ENCODE assay signal across 9 mouse cellular contexts in the genomic region with DNA sequence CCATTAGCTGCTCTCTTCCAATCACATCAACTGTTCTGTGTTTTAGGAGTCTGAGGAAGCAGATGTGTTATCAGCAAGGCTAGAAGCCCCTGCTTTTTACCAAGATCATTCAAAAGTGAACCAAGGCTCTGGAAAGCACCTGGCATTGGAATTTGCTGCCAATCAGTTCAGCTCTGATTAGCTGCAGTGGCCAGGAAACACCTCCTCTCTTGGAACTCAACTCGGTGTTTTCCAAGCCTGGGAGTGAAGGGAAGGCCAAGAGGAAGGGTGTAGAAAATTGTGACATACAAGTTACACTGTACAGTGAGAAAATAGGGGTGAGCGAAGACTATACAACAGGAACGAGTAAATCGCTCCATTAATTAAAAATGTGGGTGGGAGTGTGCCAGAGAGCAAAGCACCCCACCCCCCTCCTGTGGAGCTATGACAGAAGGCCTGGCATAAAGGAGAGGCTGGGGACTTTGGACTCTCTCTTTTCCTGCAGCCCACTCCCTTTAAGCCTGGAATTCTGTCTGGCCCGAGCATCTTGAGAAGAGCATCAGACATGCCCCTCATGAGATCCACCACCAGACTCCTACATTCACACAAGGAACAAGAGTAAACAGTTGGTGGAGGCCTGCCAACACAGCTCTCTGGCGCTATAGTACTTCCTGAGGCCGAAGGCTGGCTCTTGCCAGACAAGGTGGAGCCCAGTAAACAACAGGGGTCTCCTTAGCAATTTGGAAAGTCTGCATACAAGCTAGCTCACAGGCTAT.
DNase-seq lines count a peak whose midpoint lies in the region; ATAC-seq and TF ChIP-seq lines count a peak whose summit lies in the region.
"Had no signal": no experiment of that assay in that cellular context is flagged by ENCODE, and none has a peak within 500 bp of the region (broad histone marks: within the 10 kb centered on the region; RNA-seq: fewer than 3 reads in every experiment).

No protein-coding gene starts in this region.

- no peak for TF ChIP-seq CTCF in thymus, adult 2 months (IDR thresholded peaks at IDR 0.05; ENCODE audit: borderline replicate concordance, control insufficient read depth, extremely low read depth, insufficient read depth, low read length, poor library complexity)

- peak overlapping the region; percentile 43; the same call in 1 of the 2 replicates for H3K27ac ChIP-seq in thymus, adult 2 months (ENCODE audit: control insufficient read depth, insufficient read depth, low read length)
- H3K27ac ChIP-seq: liver, embryonic 14.5 days had no signal

- intact Hi-C loops in gastrocnemius, postnatal 14 days (cut with DNase I; ENCODE audit: low total_unique reads), result no loop called here

- no peaks in the 10 kb centered on the region for H3K36me3 ChIP-seq in thymus, adult 2 months (ENCODE audit: control insufficient read depth, insufficient read depth, low read length)

- TF ChIP-seq POLR2A in thymus, adult 2 months (IDR thresholded peaks at IDR 0.05; ENCODE audit: control insufficient read depth, extremely low read depth, insufficient read depth, low read length, poor library complexity), result no peak

- peaks cover 10% of the 10 kb centered on the region for H3K4me1 ChIP-seq in thymus, adult 2 months (replicated peaks; ENCODE audit: control insufficient read depth, insufficient read depth, low read length)

- H3K4me3 ChIP-seq in thymus, adult 2 months (ENCODE audit: control insufficient read depth, insufficient read depth, low read length), result no peak overlapping the region

- ATAC-seq in activated CD4-positive, CD25-positive, alpha-beta regulatory T cell, adult 4 months, result no peak

- DNase-seq in gastrocnemius, postnatal 14 days, result peak; percentile 25
- DNase-seq in gastrocnemius, adult 8-10 months (ENCODE audit: low spot score in 2 of 2), result no peak
- no peak for DNase-seq in thymus, adult 2 months
- DNase-seq in thymus, postnatal 4 days, result no peak
- DNase-seq in kidney, adult 18-20 months, result peak; percentile 32
- peak; percentile 81 for DNase-seq in lung, postnatal 14 days
- DNase-seq in urinary bladder, adult 2 months (ENCODE audit: low spot score), result no peak

- no peaks in the 10 kb centered on the region for H3K27me3 ChIP-seq in thymus, adult 2 months (ENCODE audit: control insufficient read depth, insufficient read depth, low read length)

- WGBS in thymus, adult 2 months, result 75% methylated on average over 7 of the region's 7 CpGs

Comparison
In these comparisons a context has a peak if more than half of its experiments do, and no peak if none do; other contexts are left out.
1. DNase-seq: peak in gastrocnemius, postnatal 14 days (single experiment), kidney, adult 18-20 months (single experiment) and lung, postnatal 14 days (single experiment); none in gastrocnemius, adult 8-10 months (0 of 2), thymus, adult 2 months (single experiment), thymus, postnatal 4 days (single experiment) and urinary bladder, adult 2 months (single experiment).